12 mouse cellular contexts compared by ENCODE assay signal in the genomic region with DNA sequence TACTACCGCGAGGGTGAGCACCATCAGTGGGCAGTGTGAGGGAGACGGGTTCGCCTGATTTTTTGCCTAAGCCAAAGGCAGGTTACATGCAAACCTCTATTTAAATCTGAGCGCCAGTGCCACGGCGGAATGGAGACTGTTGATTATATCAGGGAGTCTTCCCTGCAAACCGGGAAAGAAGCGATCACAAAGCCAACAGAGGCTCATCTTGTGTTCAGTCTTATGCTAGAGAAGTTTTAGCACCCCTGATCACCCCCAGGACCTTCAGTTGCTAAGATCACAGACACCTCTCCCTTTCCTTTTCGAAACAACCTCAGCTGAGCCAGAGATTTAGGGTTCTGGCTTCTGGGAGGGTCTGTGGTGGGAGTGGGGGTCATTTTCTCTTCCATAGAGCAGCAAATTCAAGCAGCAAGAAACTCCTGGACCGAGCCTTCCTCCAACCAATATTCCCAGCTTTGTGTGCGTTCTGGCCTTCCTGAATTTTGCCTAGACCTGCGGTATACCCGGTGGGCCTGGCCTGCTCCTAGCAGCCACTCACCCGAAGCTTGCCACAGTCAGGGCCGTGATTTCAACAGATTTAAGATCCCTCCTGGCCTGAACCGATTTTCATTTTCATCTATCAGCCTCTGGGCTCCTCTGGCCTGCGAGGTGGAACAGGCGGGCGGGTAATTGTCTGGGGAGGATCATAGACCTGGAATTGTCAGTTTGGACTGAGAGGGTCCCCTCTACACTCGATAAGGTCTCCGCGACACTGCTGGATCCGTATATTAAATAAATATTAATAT. TPM values are rescaled to one million over a fixed set of nuclear protein-coding genes. Genes with fewer than 3 reads are reported as not detected.
DNase-seq lines count a peak whose midpoint lies in the region; ATAC-seq and TF ChIP-seq lines count a peak whose summit lies in the region.
"Had no signal": no experiment of that assay in that cellular context is flagged by ENCODE, and none has a peak within 500 bp of the region (broad histone marks: within the 10 kb centered on the region; RNA-seq: fewer than 3 reads in every experiment).

No protein-coding gene starts in this region.

- H3K27ac ChIP-seq in hindbrain, embryonic 11.5 days (ENCODE audit: low read depth, low read length): peak overlapping the region; percentile 93
- peak overlapping the region; percentile 84 for H3K27ac ChIP-seq in midbrain, postnatal 0 days (ENCODE audit: low read depth, low read length)
- H3K27ac ChIP-seq: liver, embryonic 14.5 days had no signal

- H3K4me3 ChIP-seq in hindbrain, embryonic 11.5 days (ENCODE audit: low read depth, low read length): peak overlapping the region; percentile 57
- no peak overlapping the region for H3K4me3 ChIP-seq in midbrain, postnatal 0 days (ENCODE audit: low read depth, low read length)

- WGBS in hindbrain, embryonic 11.5 days: 2% methylated on average over 24 of the region's 24 CpGs
- WGBS in midbrain, postnatal 0 days: 10% methylated on average over 24 of the region's 24 CpGs

- peaks cover 68% of the 10 kb centered on the region for H3K27me3 ChIP-seq in hindbrain, embryonic 11.5 days (ENCODE audit: control insufficient read depth, insufficient read depth, low read length)
- peaks cover 55% of the 10 kb centered on the region for H3K27me3 ChIP-seq in midbrain, postnatal 0 days (ENCODE audit: insufficient read depth, low read length)

- no peaks in the 10 kb centered on the region for H3K36me3 ChIP-seq in hindbrain, embryonic 11.5 days (ENCODE audit: control insufficient read depth, insufficient read depth, low read length)
- no peaks in the 10 kb centered on the region for H3K36me3 ChIP-seq in midbrain, postnatal 0 days (ENCODE audit: insufficient read depth, low read length)

- no peaks in the 10 kb centered on the region for H3K9me3 ChIP-seq in hindbrain, embryonic 11.5 days (ENCODE audit: control insufficient read depth, low read length)
- H3K9me3 ChIP-seq in midbrain, postnatal 0 days (ENCODE audit: low read length): no peaks in the 10 kb centered on the region

- peak overlapping the region; percentile 89 for H3K9ac ChIP-seq in hindbrain, embryonic 11.5 days (ENCODE audit: low read depth, low read length)
- peak overlapping the region; percentile 33; the same call in 1 of the 2 replicates for H3K9ac ChIP-seq in midbrain, postnatal 0 days (replicated peaks; ENCODE audit: low read length, poor library complexity, severe bottlenecking)
- H3K9ac ChIP-seq: liver, embryonic 14.5 days had no signal

- H3K4me1 ChIP-seq in hindbrain, embryonic 11.5 days (replicated peaks; ENCODE audit: control insufficient read depth, insufficient read depth, low read length): no peaks in the 10 kb centered on the region; the same call in none of the 2 replicates
- H3K4me1 ChIP-seq in midbrain, postnatal 0 days (ENCODE audit: insufficient read depth, low read length): no peaks in the 10 kb centered on the region

- DNase-seq in cerebellum, adult 8-10 months: peak; percentile 69
- peak; percentile 45 to 69 for DNase-seq in cerebellum, postnatal 36 days
- DNase-seq in hindbrain, embryonic 11.5 days (ENCODE audit: low spot score): peak; percentile 72
- DNase-seq in midbrain, postnatal 0 days (ENCODE audit: low spot score): no peak
- DNase-seq in thymus, postnatal 4 days: no peak
- no peak for DNase-seq in kidney, postnatal 25 days
- DNase-seq: layer of hippocampus, postnatal 36 days; thymus, postnatal 14 days had no signal

- ATAC-seq in hindbrain, embryonic 11.5 days (ENCODE audit: low FRiP score): no peak
- no peak for ATAC-seq in midbrain, postnatal 0 days (ENCODE audit: low FRiP score)
- ATAC-seq in inflammation-experienced regulatory T-cells, adult 6 months: no peak

- TF ChIP-seq CTCF in midbrain, postnatal 0 days (IDR thresholded peaks at IDR 0.05): no peak

- H3K4me2 ChIP-seq in hindbrain, embryonic 11.5 days (replicated peaks; ENCODE audit: low read depth, low read length): peak overlapping the region; percentile 87
- H3K4me2 ChIP-seq in midbrain, postnatal 0 days (ENCODE audit: low read depth, low read length, poor library complexity, severe bottlenecking): peak overlapping the region; percentile 55; the same call in 1 of the 2 replicates

RNA-seq across cellular contexts. Expression of a gene that starts 17.1 kb away (rescaled TPM):
- polyA plus RNA-seq in hindbrain, embryonic 11.5 days (2014; fragmentation: Nextera tagmentation; extraction: Ambion mirVana): 18.2 and 23.8 TPM in 2 replicates
- total RNA-seq in midbrain, postnatal 0 days (2014; rRNA removed): 91.8 and 146 TPM in 2 replicates
- 4.1 and 8.2 TPM in 2 replicates for polyA plus RNA-seq in midbrain, postnatal 0 days (2015; fragmentation: Nextera tagmentation; extraction: Ambion mirVana)
- not detected for polyA plus RNA-seq in inflammation-experienced regulatory T-cells, adult 6 months (2017; shearing (Covaris generic))
- total RNA-seq: MEL had no signal
- polyA plus RNA-seq: gonadal fat pad, adult 2 months had no signal

RNA-seq across cellular contexts. Expression of a gene that starts 20.4 kb away (rescaled TPM):
- 32.8 and 36.5 TPM in 2 replicates for polyA plus RNA-seq in hindbrain, embryonic 11.5 days (2014; fragmentation: Nextera tagmentation; extraction: Ambion mirVana)
- 54.7 and 73.4 TPM in 2 replicates for total RNA-seq in midbrain, postnatal 0 days (2014; rRNA removed)
- polyA plus RNA-seq in midbrain, postnatal 0 days (2015; fragmentation: Nextera tagmentation; extraction: Ambion mirVana): 22.2 and 33.5 TPM in 2 replicates
- polyA plus RNA-seq in inflammation-experienced regulatory T-cells, adult 6 months (2017; shearing (Covaris generic)): not detected
- total RNA-seq: MEL had no signal
- polyA plus RNA-seq: gonadal fat pad, adult 2 months had no signal

Comparison
In these comparisons a context has a peak if more than half of its experiments do, and no peak if none do; other contexts are left out.
1. DNase-seq: peak in cerebellum, adult 8-10 months (single experiment), cerebellum, postnatal 36 days (2 of 2) and hindbrain, embryonic 11.5 days (single experiment); none in midbrain, postnatal 0 days (single experiment), thymus, postnatal 4 days (single experiment) and kidney, postnatal 25 days (0 of 2).
2. RNA of a gene that starts 20.4 kb away (polyA plus RNA-seq): 32.8 to 36.5 TPM in hindbrain, embryonic 11.5 days and 22.2 to 33.5 TPM in midbrain, postnatal 0 days; not detected in inflammation-experienced regulatory T-cells, adult 6 months; every median in the first group is over 10 times any median in the second.